Mouse (Mus musculus) ES-Bruce4 (cell line): ENCODE measurements around the gene Daglb.
"Not testable (repeated sequence)": the region's sequence is repeated elsewhere in the genome, so short reads cannot be mapped to it uniquely, and the experiment has no call there.

Experiments used
- EP300 ChIP-seq: IDR thresholded peaks from 2 replicates; pipeline ENCODE4 v1.6.1; 2011; ENCODE audit warnings: low read depth, low read length; ENCODE audit not compliant: insufficient read depth
- POLR2A ChIP-seq: IDR thresholded peaks from one replicate; pipeline ENCODE4 v1.8.1; 2011; ENCODE audit warnings: low read length; ENCODE audit not compliant: insufficient read depth

DNA sequence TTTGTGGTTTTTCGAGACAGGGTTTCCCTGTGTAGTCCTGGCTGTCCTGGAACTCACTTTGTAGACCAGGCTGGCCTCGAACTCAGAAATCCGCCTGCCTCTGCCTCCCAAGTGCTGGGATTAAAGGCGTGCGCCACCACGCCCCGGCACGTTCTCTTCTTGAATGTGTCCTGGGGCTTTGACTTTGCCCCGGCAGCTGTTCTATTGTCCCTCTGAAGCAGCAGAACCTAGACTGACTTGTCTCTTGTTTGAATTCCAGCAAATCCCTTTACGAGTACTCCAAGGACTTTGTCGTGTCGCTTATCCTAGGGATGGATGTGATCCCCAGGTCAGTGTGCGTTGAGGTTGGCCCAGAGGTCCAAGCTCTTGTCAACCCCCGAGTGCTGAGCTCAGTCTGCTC lies 36.3 kb downstream of the Daglb start:
- TF ChIP-seq POLR2A, EP300: not testable (repeated sequence)
